Mouse (Mus musculus) cortical plate, adult 2 months (tissue): ENCODE data around the gene Msrb3. TPM values are rescaled to one million over a fixed set of nuclear protein-coding genes. Genes with fewer than 3 reads are reported as not detected.
"Not testable (repeated sequence)": the region's sequence is repeated elsewhere in the genome, so short reads cannot be mapped to it uniquely, and the experiment has no call there.

ENCODE experiments used
- H3K27ac ChIP-seq: fragments of 200-500 bp; 2 replicates; pipeline ENCODE4 v1.5.1; 2012; ENCODE audit warnings: low read length, control low read depth, inconsistent platforms; ENCODE audit not compliant: insufficient read depth
- H3K4me1 ChIP-seq: fragments of 200-500 bp; 2 replicates; pipeline ENCODE4 v1.6.1; 2011; ENCODE audit warnings: low read length; ENCODE audit not compliant: control insufficient read depth, insufficient read depth
- H3K4me3 ChIP-seq: fragments of 200-500 bp; 2 replicates; pipeline ENCODE4 v1.5.1; 2011; ENCODE audit warnings: mild to moderate bottlenecking, low read length, control low read depth; ENCODE audit not compliant: insufficient read depth
- CTCF ChIP-seq: fragments of 200-500 bp; IDR thresholded peaks from 2 replicates; pipeline ENCODE4 v1.5.1; 2011; ENCODE audit warnings: mild to moderate bottlenecking, control low read depth, low read length; ENCODE audit not compliant: insufficient read depth; ENCODE audit errors: extremely low read depth
- POLR2A ChIP-seq: fragments of 200-500 bp; IDR thresholded peaks from 2 replicates; pipeline ENCODE4 v1.6.1; 2011; ENCODE audit warnings: mild to moderate bottlenecking, low read length, control low read depth; ENCODE audit not compliant: insufficient read depth; ENCODE audit errors: extremely low read depth
- polyA plus RNA-seq: library from polyadenylated mRNA; depleted of rRNA; stranded (reverse); fragments of >200 nt; gene quantifications from 2 replicates; pipeline ENCODE4 v1.2.3, GENCODE M21; 2012

Gene Msrb3
- polyA plus RNA-seq, 1 experiment = 7.6 TPM

DNA sequence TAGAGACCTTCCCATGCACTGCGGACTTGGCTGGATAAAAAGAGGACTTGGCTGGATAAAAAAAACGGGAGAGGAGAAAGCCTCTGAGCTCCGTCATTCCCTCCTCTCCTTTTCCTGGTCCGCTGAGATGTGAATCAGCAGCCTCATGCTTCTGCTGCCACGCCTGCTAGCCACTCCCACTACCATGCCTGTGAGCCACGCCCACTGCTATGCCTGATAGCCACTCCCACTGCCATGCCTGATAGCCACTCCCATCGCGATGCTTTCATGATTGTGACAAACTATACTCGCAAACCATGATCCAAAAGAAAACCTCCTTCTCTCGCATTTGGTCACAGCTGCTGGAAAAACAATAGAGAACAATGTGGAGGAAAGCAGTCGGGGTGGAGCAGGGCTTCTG is 133.5 kb downstream of the Msrb3 start:
- Histone ChIP-seq H3K27ac (no peak overlapping the region), H3K4me3 (no peak overlapping the region), H3K4me1 (no peaks in the 10 kb centered on the region)
- no peak for TF ChIP-seq CTCF
- TF ChIP-seq POLR2A = no peak

DNA sequence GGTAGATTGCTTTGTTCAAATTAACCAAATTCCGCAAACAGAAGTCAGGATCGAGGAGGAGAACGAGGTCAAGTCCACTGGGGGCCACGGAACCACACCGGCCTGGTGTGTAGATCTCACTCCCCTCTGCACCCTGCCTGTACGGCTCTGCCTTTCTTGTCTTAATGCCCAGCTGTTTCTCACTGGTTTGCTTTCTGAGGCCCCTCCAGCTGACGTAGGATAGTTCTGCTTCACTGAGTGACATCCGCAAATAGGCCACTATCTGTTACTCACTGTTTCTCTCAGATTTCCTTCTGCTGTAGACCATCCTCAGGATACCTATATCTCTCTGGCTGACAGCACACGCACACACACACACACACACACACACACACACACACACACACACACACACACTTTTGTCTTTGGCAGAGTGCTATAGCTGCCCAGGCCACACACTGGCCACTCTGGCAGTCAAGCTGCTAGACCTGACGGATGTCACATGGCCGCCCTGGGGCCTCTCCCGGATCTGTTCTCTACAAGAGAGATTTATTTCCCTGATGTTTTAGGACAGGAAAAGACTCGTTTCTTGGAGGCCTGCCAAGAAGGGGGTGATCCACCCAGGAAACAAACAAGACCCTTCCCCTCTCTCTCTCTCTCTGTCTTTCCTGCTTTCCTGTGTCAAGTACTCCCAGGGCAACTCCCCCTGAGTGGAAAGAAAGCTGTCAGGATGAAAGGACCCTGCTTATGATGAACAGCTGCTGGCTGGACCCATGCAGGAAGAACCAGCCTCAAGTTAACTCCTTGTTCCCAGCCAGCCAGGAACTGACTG is 135.0 kb downstream of the Msrb3 start:
- no peak for TF ChIP-seq CTCF
- TF ChIP-seq POLR2A = no peak
- Histone ChIP-seq H3K4me1 (no peaks in the 10 kb centered on the region), H3K27ac (no peak overlapping the region), H3K4me3 (no peak overlapping the region)

DNA sequence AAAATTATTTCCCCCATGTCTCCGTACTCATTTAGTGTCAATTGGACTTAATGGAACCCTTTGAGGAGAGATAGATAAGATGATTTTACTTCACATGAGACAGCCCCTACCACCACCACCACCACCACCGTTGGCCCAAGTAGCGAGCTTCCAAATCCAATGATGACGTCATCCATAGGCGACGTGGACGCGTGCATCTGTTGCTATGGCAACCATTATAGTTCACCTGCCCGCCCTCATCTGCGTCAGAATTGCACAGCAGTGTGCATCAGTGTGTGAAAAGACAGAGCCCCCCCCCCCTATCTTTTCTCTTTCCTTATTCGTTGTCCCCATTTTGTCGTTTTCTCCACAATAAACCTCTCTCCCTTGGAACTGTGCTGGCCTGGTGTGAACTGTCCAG is 135.9 kb downstream of the Msrb3 start:
- H3K4me3 ChIP-seq = no peak overlapping the region
- no peaks in the 10 kb centered on the region for H3K4me1 ChIP-seq
- TF ChIP-seq CTCF = no peak
- TF ChIP-seq POLR2A = no peak
- H3K27ac ChIP-seq = no peak overlapping the region

DNA sequence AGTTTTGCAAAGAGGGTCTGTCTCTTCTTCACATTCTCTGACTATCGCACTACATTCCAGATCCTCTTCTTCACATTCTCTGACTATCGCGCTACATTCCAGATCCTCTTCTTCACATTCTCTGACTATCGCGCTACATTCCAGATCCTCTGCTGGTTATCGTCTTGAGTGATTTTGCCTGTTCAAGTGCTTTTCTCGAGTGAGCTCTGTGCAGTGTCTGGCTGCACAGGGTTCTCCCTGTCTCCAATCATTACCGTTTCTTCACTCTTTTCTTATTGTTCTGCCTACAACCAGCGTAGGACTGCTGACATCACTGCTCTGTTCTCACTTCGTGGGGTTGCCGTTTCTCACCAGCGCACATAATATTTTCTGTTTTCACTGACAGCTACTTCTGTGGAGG is 138.2 kb downstream of the Msrb3 start:
- TF ChIP-seq CTCF (no peak), POLR2A (no peak)
- Histone ChIP-seq H3K4me3 (no peak overlapping the region), H3K27ac (no peak overlapping the region), H3K4me1 (no peaks in the 10 kb centered on the region)

DNA sequence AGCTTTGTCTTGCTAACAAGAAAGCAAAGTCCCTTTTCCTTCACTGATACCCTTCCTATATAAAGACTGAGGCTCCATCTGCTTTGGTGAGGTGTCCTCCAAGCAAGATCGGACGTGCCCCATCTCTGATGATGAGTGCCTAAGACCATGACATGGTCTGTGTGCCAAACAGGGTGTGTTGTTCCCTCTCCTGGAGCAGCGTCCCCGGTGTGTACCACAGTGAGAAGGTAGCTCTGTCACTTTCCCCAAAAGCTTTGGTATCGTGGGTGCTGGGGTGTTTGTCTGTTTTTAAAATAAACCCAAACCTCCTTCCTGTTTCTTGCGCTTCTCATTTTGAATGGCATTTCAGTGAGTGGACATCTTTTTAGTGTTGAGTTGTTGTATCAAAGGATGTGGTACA is 139.0 kb downstream of the Msrb3 start:
- Histone ChIP-seq H3K4me1 (no peaks in the 10 kb centered on the region), H3K27ac (no peak overlapping the region), H3K4me3 (no peak overlapping the region)
- TF ChIP-seq POLR2A (no peak), CTCF (no peak)

DNA sequence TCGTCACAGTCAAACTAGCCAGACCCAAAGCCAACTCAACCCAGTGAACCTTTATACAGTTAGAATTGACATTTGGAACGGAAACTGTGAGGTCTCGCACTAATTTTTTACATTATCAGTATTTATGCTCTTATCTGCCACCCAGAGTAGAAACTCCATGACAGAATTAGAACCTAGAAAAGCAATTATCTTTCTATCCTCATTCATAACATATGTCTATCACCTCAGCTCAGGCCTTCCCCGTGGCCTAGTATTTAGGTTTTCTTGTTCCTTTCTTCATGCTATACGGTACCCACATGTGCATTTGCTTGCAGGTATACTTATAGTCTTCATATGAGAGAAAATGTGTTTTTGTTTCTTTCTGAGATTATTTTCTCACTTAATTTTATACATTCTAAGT is 146.4 kb downstream of the Msrb3 start:
- Histone ChIP-seq H3K4me1 (no peaks in the 10 kb centered on the region), H3K4me3 (no peak overlapping the region)
- TF ChIP-seq CTCF = no peak
- TF ChIP-seq POLR2A = no peak

DNA sequence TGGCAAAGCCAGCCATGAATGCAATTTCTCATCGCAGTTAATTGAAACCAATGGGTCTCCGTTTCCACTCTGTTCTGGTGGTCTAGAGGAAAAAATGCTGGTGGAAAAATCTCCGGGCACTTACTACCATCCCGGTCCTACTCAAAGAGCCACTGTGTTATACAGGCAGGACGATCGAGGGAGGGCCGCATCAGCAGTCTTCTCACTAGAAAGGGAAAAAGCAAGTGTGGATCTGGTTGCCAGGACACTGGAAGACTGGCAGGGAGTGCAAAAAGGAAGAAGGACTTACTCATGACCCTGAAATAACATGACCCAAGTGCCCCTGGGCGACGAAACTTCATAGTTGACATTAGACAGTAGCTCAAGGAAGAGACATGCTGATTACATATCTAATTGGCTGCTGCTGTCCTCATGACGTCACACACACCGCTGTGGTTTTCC is 147.1 kb downstream of the Msrb3 start:
- Histone ChIP-seq H3K27ac (no peak overlapping the region), H3K4me3 (no peak overlapping the region), H3K4me1 (no peaks in the 10 kb centered on the region)
- TF ChIP-seq CTCF (no peak), POLR2A (no peak)

More for the DNA sequence above, 146.4 kb downstream of the Msrb3 start:
- no peak overlapping the region for H3K27ac ChIP-seq

DNA sequence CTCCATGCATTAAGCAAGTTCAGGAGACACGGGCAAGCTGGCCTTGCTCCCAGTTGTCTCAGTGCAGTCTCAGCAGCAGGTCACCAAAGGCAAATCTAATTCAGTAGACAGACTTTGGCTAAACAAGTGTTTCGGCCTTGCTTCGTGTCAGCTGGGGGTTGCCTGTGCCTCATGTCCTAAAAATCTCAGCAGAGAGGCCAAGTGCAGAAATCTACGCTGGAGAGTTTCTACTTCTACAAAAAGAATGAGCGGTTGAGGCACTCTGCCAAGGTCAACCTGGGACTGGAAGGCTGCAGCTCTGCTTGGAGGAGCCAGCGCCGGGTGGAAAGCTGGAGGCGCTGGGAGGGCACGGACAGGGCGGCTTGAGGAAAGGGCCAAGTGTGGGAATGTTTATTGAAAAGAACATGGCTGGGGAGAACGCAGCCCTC is 147.6 kb downstream of the Msrb3 start:
- no peak overlapping the region for H3K27ac ChIP-seq
- H3K4me3 ChIP-seq = no peak overlapping the region

DNA sequence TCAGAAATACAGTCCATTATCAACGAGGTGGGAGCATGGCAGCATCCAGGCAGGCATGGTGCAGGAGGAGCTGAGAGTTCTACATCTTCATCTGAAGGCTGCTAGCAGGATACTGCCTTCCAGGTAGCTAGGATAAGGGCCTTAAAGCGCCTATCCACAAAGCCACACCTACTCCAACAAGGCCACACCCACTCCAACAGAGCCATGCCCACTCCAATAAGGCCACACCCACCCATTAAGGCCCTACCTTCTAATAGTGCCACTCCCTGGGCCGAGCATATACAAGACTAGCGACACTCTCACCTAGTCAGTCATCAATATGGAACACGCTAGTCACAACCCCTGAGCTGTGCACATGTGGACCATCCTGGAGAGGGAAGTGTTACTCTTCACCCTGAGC is 149.3 kb downstream of the Msrb3 start:
- H3K27ac ChIP-seq, H3K4me3 ChIP-seq, H3K4me1 ChIP-seq: not testable (repeated sequence)

More for the DNA sequence above, 147.6 kb downstream of the Msrb3 start:
- H3K4me1 ChIP-seq = no peaks in the 10 kb centered on the region
- TF ChIP-seq POLR2A (no peak), CTCF (no peak)

DNA sequence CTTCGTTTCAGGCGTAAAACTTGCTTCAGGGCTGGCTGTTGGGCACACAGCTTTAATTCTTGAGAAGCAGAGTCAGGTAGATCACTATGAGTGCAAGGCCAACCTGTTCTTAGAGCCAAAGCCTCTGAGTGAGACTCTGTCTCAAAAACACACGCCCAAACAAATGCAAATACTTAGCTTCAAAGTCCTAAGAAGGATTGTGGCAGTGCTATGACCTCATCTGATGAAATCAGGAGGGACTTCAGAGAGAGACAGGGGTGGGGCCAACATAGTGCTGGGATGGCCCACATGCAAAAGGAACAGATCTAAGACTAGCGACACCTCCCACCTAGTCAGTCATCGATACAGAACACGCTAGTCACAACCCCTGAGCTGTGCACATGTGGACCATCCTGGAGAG is 150.7 kb downstream of the Msrb3 start:
- TF ChIP-seq CTCF (no peak), POLR2A (no peak)
- H3K4me3 ChIP-seq = no peak overlapping the region
- H3K27ac ChIP-seq = no peak overlapping the region
- H3K4me1 ChIP-seq = no peaks in the 10 kb centered on the region
